Mouse (Mus musculus) testis, adult 2 months (tissue): ENCODE measurements around the gene Gnptg. TPM values are rescaled to one million over a fixed set of nuclear protein-coding genes. Genes with fewer than 3 reads are reported as not detected.
A peak's percentile ranks its signal among the peaks of the same experiment; 100 is the strongest.

Experiments used
- H3K27ac ChIP-seq: fragments of 200-500 bp; 2 replicates; pipeline ENCODE4 v1.5.1; 2012; ENCODE audit warnings: low read depth, low read length; ENCODE audit not compliant: control insufficient read depth, insufficient read depth
- H3K27me3 ChIP-seq: fragments of 200-500 bp; 2 replicates; pipeline ENCODE4 v1.6.1; 2012; ENCODE audit warnings: mild to moderate bottlenecking, low read length, moderate library complexity; ENCODE audit not compliant: control insufficient read depth, insufficient read depth
- H3K36me3 ChIP-seq: fragments of 200-500 bp; 2 replicates; pipeline ENCODE4 v1.6.1; 2012; ENCODE audit warnings: mild to moderate bottlenecking, low read length; ENCODE audit not compliant: control insufficient read depth, insufficient read depth
- H3K4me1 ChIP-seq: fragments of 200-500 bp; 2 replicates; pipeline ENCODE4 v1.6.1; 2012; ENCODE audit warnings: low read length; ENCODE audit not compliant: control insufficient read depth, insufficient read depth
- H3K4me3 ChIP-seq: fragments of 200-500 bp; 2 replicates; pipeline ENCODE4 v1.5.1; 2012; ENCODE audit warnings: low read depth, mild to moderate bottlenecking, low read length, moderate library complexity, mixed read lengths; ENCODE audit not compliant: control insufficient read depth
- CTCF ChIP-seq: fragments of 200-500 bp; IDR thresholded peaks from 2 replicates; pipeline ENCODE4 v1.5.1; 2012; ENCODE audit warnings: low read depth, mild to moderate bottlenecking, inconsistent platforms, low read length, moderate library complexity; ENCODE audit not compliant: control insufficient read depth, insufficient read depth, insufficient replicate concordance
- POLR2A ChIP-seq: fragments of 200-500 bp; IDR thresholded peaks from 2 replicates; pipeline ENCODE4 v1.6.1; 2012; ENCODE audit warnings: low read depth, mild to moderate bottlenecking, inconsistent platforms, low read length, moderate library complexity; ENCODE audit not compliant: control insufficient read depth
- polyA plus RNA-seq: library from polyadenylated mRNA; depleted of rRNA; stranded (reverse); fragments of >200 nt; gene quantifications from 2 replicates; pipeline ENCODE4 v1.2.3, GENCODE M21; 2012; rRNA removed

Gnptg gene
- polyA plus RNA-seq, 1 experiment, result 24.5 TPM

DNA sequence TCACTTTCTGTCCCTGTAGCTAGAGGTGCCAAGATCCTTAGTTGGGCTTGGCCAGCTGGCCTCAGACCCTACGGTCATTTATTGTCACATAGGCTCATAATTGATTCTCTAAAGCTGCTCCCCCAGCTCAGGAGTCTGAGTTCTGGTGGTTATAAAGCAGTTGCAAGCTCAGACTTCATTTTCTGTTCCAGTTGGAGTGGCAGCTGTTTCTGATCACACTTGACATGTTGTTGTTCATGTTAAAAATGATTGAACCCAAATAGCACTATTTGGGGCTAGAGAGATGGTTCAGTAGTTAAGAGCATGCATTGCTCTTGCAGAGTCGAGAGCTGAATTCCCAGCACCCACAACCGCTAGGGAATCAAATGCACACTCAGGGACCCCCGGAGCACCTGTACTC is 29.9 kb downstream of the Gnptg start:
- Histone ChIP-seq H3K4me3 (no peak overlapping the region), H3K36me3 (no peaks in the 10 kb centered on the region; the same call in 1 of the 2 replicates), H3K27me3 (no peaks in the 10 kb centered on the region), H3K4me1 (peaks cover 8% of the 10 kb centered on the region), H3K27ac (no peak overlapping the region)
- TF ChIP-seq POLR2A (no peak), CTCF (no peak)

GRCm38 (mm10) chr17:25202401-25202800 is 37.5 kb downstream of the Gnptg start:
- Histone ChIP-seq H3K4me1 (0 out of 2 replicates have a peak, but pooled peaks cover 2% of the 10 kb centered on the region), H3K36me3 (no peaks in the 10 kb centered on the region), H3K4me3 (no peak overlapping the region), H3K27ac (no peak overlapping the region), H3K27me3 (no peaks in the 10 kb centered on the region)
- TF ChIP-seq POLR2A (no peak), CTCF (no peak)

DNA sequence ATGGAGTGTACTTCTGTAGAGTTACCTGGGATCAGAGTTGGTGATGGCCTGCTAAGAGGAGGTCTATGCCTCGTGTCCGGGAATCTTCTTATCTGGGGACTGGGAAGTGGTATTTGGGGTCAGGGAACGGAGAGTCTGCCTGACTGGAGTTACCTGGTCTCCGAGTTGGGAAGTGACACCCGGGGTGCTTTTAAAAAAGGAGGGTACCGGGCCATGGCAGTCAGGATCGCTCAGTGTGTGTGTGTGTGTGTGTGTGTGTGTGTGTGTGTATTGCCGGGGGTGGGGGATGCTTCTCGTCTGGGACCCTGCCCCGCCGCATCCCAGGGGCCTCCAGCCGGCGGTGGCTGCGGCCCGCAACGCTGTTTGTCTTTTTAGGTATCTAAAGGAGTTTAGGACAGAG is 50.8 kb downstream of the Gnptg start:
- TF ChIP-seq POLR2A, result no peak
- no peak for TF ChIP-seq CTCF
- no peak overlapping the region for H3K27ac ChIP-seq
- H3K36me3 ChIP-seq, result no peaks in the 10 kb centered on the region
- H3K4me3 ChIP-seq, result peak overlapping the region; percentile 88
- peaks cover 15% of the 10 kb centered on the region for H3K4me1 ChIP-seq
- H3K27me3 ChIP-seq, result no peaks in the 10 kb centered on the region

DNA sequence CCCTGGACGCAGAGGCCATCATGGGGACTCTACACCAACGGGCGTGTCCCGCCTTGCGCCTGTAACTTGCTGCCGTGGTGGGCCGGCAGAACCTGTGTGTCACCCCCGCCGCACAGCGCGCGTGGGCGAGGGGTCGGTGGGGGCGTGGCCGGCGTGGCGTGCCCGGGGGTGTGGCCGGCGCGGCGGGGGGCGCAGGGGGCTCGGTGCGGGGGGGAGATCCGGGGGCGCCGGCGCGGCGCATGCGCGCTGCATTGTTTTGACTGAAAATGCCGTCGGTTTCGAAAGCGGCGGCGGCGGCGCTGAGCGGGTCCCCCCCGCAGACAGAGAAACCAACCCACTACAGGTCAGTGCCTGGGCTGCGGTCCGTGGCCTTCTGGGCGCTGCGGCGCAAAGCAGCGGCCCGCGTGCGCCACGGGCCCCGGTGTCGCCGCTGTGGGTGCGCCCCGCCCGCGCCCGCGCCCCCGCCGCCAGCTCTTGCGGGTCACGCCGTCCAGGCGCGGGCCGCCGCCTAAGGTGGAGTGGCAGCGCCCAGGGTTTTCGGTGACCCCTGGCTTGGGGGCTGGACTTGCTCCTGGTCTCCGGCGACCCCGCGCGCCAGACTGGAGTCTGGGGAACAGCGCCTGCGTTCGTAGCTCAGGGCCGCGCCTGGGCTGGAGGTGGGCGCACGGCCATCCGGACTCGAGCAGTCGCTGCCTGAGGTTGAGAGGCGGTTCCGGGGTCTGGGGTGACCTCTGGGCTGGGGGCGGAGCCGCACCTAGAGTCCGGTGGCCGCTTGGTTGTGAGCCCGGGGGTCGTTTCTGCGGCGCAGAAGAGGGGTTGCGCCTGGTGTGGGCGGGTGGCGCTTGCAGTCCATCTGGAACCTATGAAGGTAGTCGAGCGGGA is 51.5 kb downstream of the Gnptg start, which contains the start of gene Unkl:
TSS of gene Unkl (plus strand) at position 248 of the 882 bp plus-strand sequence.
- TF ChIP-seq CTCF, result no peak
- peak; percentile 51; the same call in 1 of the 2 replicates for TF ChIP-seq POLR2A
- Histone ChIP-seq H3K36me3 (no peaks in the 10 kb centered on the region), H3K27ac (peak within 1 kb of the TSS; percentile 60), H3K4me3 (peak within 1 kb of the TSS; percentile 88), H3K27me3 (no peaks in the 10 kb centered on the region), H3K4me1 (peaks cover 15% of the 10 kb centered on the region)

- Histone ChIP-seq H3K36me3 (no peaks in the 10 kb centered on the region), H3K4me1 (peaks cover 15% of the 10 kb centered on the region), H3K4me3 (peak overlapping the region; percentile 60), H3K27me3 (no peaks in the 10 kb centered on the region), H3K27ac (peak overlapping the region; percentile 2; the same call in 1 of the 2 replicates)
- TF ChIP-seq POLR2A (no peak), CTCF (no peak)
These were observed 52.2 kb downstream of the Gnptg start for GRCm38 (mm10) chr17:25187784-25188149.

DNA sequence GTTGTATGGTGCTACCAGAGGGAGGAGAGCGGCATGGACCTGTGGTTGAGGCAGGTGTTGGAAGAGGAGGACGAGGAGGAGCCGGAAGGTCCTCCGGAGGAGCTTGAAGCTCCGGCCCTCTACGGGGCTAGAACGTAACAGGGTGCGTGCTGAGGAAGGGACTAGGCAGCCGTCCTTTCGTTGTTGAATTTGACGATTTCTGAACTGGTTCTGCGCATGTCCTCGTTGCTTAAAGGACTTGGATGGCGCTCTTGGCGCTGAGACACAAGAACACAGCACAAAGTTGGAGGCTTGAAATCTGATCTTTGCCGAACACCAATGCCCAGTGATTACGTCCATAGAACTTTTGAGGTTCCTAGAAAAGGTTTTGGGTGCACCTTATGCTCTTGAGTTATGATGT is 55.0 kb downstream of the Gnptg start:
- Histone ChIP-seq H3K27ac (peak overlapping the region; percentile 59), H3K4me3 (peak overlapping the region; percentile 93), H3K36me3 (no peaks in the 10 kb centered on the region), H3K27me3 (no peaks in the 10 kb centered on the region), H3K4me1 (peaks cover 15% of the 10 kb centered on the region)
- TF ChIP-seq POLR2A (no peak), CTCF (no peak)

GRCm38 (mm10) chr17:25184129-25184691 is 55.7 kb downstream of the Gnptg start, which contains the start of gene BC003965:
BC003965 (plus strand) TSS chr17:25184554.
- Histone ChIP-seq H3K4me1 (peaks cover 11% of the 10 kb centered on the region), H3K36me3 (no peaks in the 10 kb centered on the region), H3K27me3 (no peaks in the 10 kb centered on the region), H3K27ac (peak within 1 kb of the TSS; percentile 84), H3K4me3 (peak within 1 kb of the TSS; percentile 93)
- TF ChIP-seq CTCF (no peak), POLR2A (peak; percentile 90)

Other genes with a start within 250 kb of the Gnptg start
- 26.5 and 27.6 TPM in 2 replicates for gene Cramp1l, start 224.3 kb downstream of the Gnptg start, polyA plus RNA-seq
- 130 and 146 TPM in 2 replicates for gene Ift140, start 224.0 kb downstream of the Gnptg start, polyA plus RNA-seq
- gene Tmem204, start 156.5 kb downstream of the Gnptg start, polyA plus RNA-seq, result 4.1 and 5.2 TPM in 2 replicates
- gene Telo2, start 124.2 kb downstream of the Gnptg start, polyA plus RNA-seq, result 5.4 and 7.0 TPM in 2 replicates
- 0.23 and 0.40 TPM in 2 replicates for gene Ptx4, start 119.4 kb downstream of the Gnptg start, polyA plus RNA-seq
- gene Clcn7, start 106.7 kb downstream of the Gnptg start, polyA plus RNA-seq, result 14.1 and 14.8 TPM in 2 replicates
- 22.6 and 23.5 TPM in 2 replicates for gene Ccdc154, start 77.7 kb downstream of the Gnptg start, polyA plus RNA-seq
- 0.36 and 0.83 TPM in 2 replicates for gene Gm38655, start 64.7 kb downstream of the Gnptg start, polyA plus RNA-seq
- 4.6 and 5.0 TPM in 2 replicates for gene BC003965, start 55.6 kb downstream of the Gnptg start, polyA plus RNA-seq
- gene Unkl, start 51.7 kb downstream of the Gnptg start, polyA plus RNA-seq, result 11.2 and 11.7 TPM in 2 replicates
- 17.5 and 18.1 TPM in 2 replicates for gene Tsr3, start within 50 bp of the Gnptg start, polyA plus RNA-seq
- gene Baiap3, start 16.2 kb upstream of the Gnptg start, polyA plus RNA-seq, result 2.9 and 3.8 TPM in 2 replicates
- gene Ube2i, start 34.5 kb upstream of the Gnptg start, polyA plus RNA-seq, result 226 and 232 TPM in 2 replicates
- 0.11 TPM in 1 of 2 replicates, not detected in the other for gene Prss34, start 58.3 kb upstream of the Gnptg start, polyA plus RNA-seq
- gene Prss28, start 68.5 kb upstream of the Gnptg start, polyA plus RNA-seq, result not detected in 2 replicates
- not detected in 2 replicates for gene Prss29, start 78.5 kb upstream of the Gnptg start, polyA plus RNA-seq
- 0.20 and 0.26 TPM in 2 replicates for gene Tpsab1, start 105.4 kb upstream of the Gnptg start, polyA plus RNA-seq
- gene Tpsb2, start 126.2 kb upstream of the Gnptg start, polyA plus RNA-seq, result 0.10 and 0.61 TPM in 2 replicates
- not detected in 2 replicates for gene Tpsg1, start 129.1 kb upstream of the Gnptg start, polyA plus RNA-seq
- gene Cacna1h, start 193.7 kb upstream of the Gnptg start, polyA plus RNA-seq, result 78.4 and 84.0 TPM in 2 replicates
- gene Tekt4, start 214.5 kb upstream of the Gnptg start, polyA plus RNA-seq, result 341 and 400 TPM in 2 replicates